19 mouse cellular contexts compared by ENCODE assay signal in genomic region chr8:48484143-48484542, GRCm38 (mm10).
A peak's percentile ranks its signal among the peaks of the same experiment; 100 is the strongest.
DNase-seq lines count a peak whose midpoint lies in the region; ATAC-seq lines count a peak whose summit lies in the region.
"Had no signal": no experiment of that assay in that cellular context is flagged by ENCODE, and none has a peak within 500 bp of the region (broad histone marks: within the 10 kb centered on the region; RNA-seq: fewer than 3 reads in every experiment).

No protein-coding gene starts in this region.

- no peak overlapping the region for H3K27ac ChIP-seq in hindbrain, embryonic 11.5 days (ENCODE audit: low read depth, low read length)
- H3K27ac ChIP-seq in hindbrain, embryonic 12.5 days = no peak overlapping the region
- H3K27ac ChIP-seq in midbrain, embryonic 11.5 days (ENCODE audit: low read depth, low read length) = no peak overlapping the region
- no peak overlapping the region for H3K27ac ChIP-seq in midbrain, embryonic 16.5 days (ENCODE audit: low read length)
- H3K27ac ChIP-seq: embryonic facial prominence, embryonic 10.5 days; forebrain, embryonic 13.5 days; heart, adult 2 months; heart, embryonic 15.5 days; hindbrain, postnatal 0 days; intestine, embryonic 15.5 days had no signal

- DNase-seq in hindbrain, embryonic 11.5 days (ENCODE audit: low spot score) = peak; percentile 55
- DNase-seq in midbrain, embryonic 11.5 days (ENCODE audit: low spot score, missing footprints) = no peak
- peak; percentile 41 for DNase-seq in embryo, embryonic 11 days
- DNase-seq in layer of hippocampus, adult 8-10 months (ENCODE audit: low spot score in 2 of 2) = no peak
- DNase-seq: adrenal gland, adult 8-10 months; adrenal gland, postnatal 36 days; cerebellum, adult 2 months; cerebellum, postnatal 10 days; gastrocnemius, postnatal 36 days; heart, adult 2 months; heart, postnatal 14 days had no signal

- no peaks in the 10 kb centered on the region for H3K4me1 ChIP-seq in hindbrain, embryonic 11.5 days (replicated peaks; ENCODE audit: control insufficient read depth, insufficient read depth, low read length)
- peaks cover 10% of the 10 kb centered on the region for H3K4me1 ChIP-seq in hindbrain, embryonic 12.5 days
- H3K4me1 ChIP-seq in midbrain, embryonic 11.5 days (ENCODE audit: control insufficient read depth, insufficient read depth, low read length) = peaks cover 3% of the 10 kb centered on the region; the same call in 1 of the 2 replicates
- H3K4me1 ChIP-seq in midbrain, embryonic 16.5 days (ENCODE audit: control insufficient read depth, insufficient read depth, low read length) = peaks cover 19% of the 10 kb centered on the region
- H3K4me1 ChIP-seq: heart, embryonic 15.5 days; intestine, embryonic 15.5 days had no signal

- no peaks in the 10 kb centered on the region for H3K9me3 ChIP-seq in hindbrain, embryonic 11.5 days (ENCODE audit: control insufficient read depth, low read length)
- no peaks in the 10 kb centered on the region for H3K9me3 ChIP-seq in hindbrain, embryonic 12.5 days (replicated peaks)
- H3K9me3 ChIP-seq in midbrain, embryonic 11.5 days (ENCODE audit: control insufficient read depth, low read length) = no peaks in the 10 kb centered on the region
- no peaks in the 10 kb centered on the region for H3K9me3 ChIP-seq in midbrain, embryonic 16.5 days (replicated peaks; ENCODE audit: control insufficient read depth, low read length, poor library complexity, severe bottlenecking)
- H3K9me3 ChIP-seq: embryonic facial prominence, embryonic 10.5 days; forebrain, embryonic 13.5 days; heart, embryonic 15.5 days; intestine, embryonic 15.5 days had no signal

- no peak overlapping the region for H3K4me3 ChIP-seq in hindbrain, embryonic 11.5 days (ENCODE audit: low read depth, low read length)
- H3K4me3 ChIP-seq in hindbrain, embryonic 12.5 days = no peak overlapping the region
- no peak overlapping the region for H3K4me3 ChIP-seq in midbrain, embryonic 11.5 days (ENCODE audit: low read depth, low read length)
- H3K4me3 ChIP-seq in midbrain, embryonic 16.5 days (ENCODE audit: low read depth, low read length) = no peak overlapping the region
- H3K4me3 ChIP-seq: embryonic facial prominence, embryonic 10.5 days; forebrain, embryonic 13.5 days; heart, adult 2 months; heart, embryonic 15.5 days; intestine, embryonic 15.5 days had no signal

- no peaks in the 10 kb centered on the region for H3K36me3 ChIP-seq in hindbrain, embryonic 11.5 days (ENCODE audit: control insufficient read depth, insufficient read depth, low read length)
- H3K36me3 ChIP-seq in hindbrain, embryonic 12.5 days = no peaks in the 10 kb centered on the region; the same call in 1 of the 2 replicates
- no peaks in the 10 kb centered on the region; the same call in 1 of the 2 replicates for H3K36me3 ChIP-seq in midbrain, embryonic 11.5 days (ENCODE audit: control insufficient read depth, insufficient read depth, low read length)
- no peaks in the 10 kb centered on the region for H3K36me3 ChIP-seq in midbrain, embryonic 16.5 days (ENCODE audit: control insufficient read depth, insufficient read depth, low read length)
- H3K36me3 ChIP-seq: heart, embryonic 15.5 days; intestine, embryonic 15.5 days had no signal

- 56% methylated on average over 5 of the region's 5 CpGs for WGBS in hindbrain, embryonic 11.5 days
- WGBS in hindbrain, embryonic 12.5 days = 53% methylated on average over 5 of the region's 5 CpGs
- 58% methylated on average over 5 of the region's 5 CpGs for WGBS in midbrain, embryonic 11.5 days
- 59% methylated on average over 5 of the region's 5 CpGs for WGBS in midbrain, embryonic 16.5 days

- H3K9ac ChIP-seq in hindbrain, embryonic 11.5 days (ENCODE audit: low read depth, low read length) = no peak overlapping the region
- no peak overlapping the region for H3K9ac ChIP-seq in hindbrain, embryonic 12.5 days
- H3K9ac ChIP-seq in midbrain, embryonic 11.5 days (ENCODE audit: low read length) = no peak overlapping the region
- no peak overlapping the region for H3K9ac ChIP-seq in midbrain, embryonic 16.5 days (ENCODE audit: low read depth, low read length)
- H3K9ac ChIP-seq: forebrain, embryonic 13.5 days; heart, embryonic 15.5 days; intestine, embryonic 15.5 days had no signal

- H3K4me2 ChIP-seq in hindbrain, embryonic 11.5 days (replicated peaks; ENCODE audit: low read depth, low read length) = no peak overlapping the region
- H3K4me2 ChIP-seq in hindbrain, embryonic 12.5 days (replicated peaks) = no peak overlapping the region
- no peak overlapping the region for H3K4me2 ChIP-seq in midbrain, embryonic 11.5 days
- H3K4me2 ChIP-seq in midbrain, embryonic 16.5 days (ENCODE audit: low read length) = no peak overlapping the region
- H3K4me2 ChIP-seq: forebrain, embryonic 13.5 days; heart, embryonic 11.5 days; heart, embryonic 15.5 days; intestine, embryonic 15.5 days had no signal

- no peaks in the 10 kb centered on the region for H3K27me3 ChIP-seq in hindbrain, embryonic 11.5 days (ENCODE audit: control insufficient read depth, insufficient read depth, low read length)
- no peaks in the 10 kb centered on the region for H3K27me3 ChIP-seq in hindbrain, embryonic 12.5 days
- H3K27me3 ChIP-seq in midbrain, embryonic 11.5 days (ENCODE audit: control insufficient read depth, insufficient read depth, low read length) = peaks cover 2% of the 10 kb centered on the region; the same call in 1 of the 2 replicates
- H3K27me3 ChIP-seq in midbrain, embryonic 16.5 days (ENCODE audit: control insufficient read depth, insufficient read depth, low read depth, low read length) = no peaks in the 10 kb centered on the region
- H3K27me3 ChIP-seq: forebrain, embryonic 13.5 days; heart, embryonic 15.5 days; intestine, embryonic 15.5 days had no signal

- 0 out of 2 replicates have a peak, but pooled peaks have one; percentile 35 for ATAC-seq in hindbrain, embryonic 11.5 days (ENCODE audit: low FRiP score)
- no peak for ATAC-seq in hindbrain, embryonic 12.5 days (ENCODE audit: low FRiP score)
- peak; percentile 50; the same call in 1 of the 2 replicates for ATAC-seq in midbrain, embryonic 11.5 days (ENCODE audit: low FRiP score)
- no peak for ATAC-seq in midbrain, embryonic 16.5 days
- ATAC-seq: forebrain, embryonic 13.5 days; hindbrain, postnatal 0 days; intestine, embryonic 15.5 days had no signal

Comparison
In these comparisons a context has a peak if more than half of its experiments do, and no peak if none do; other contexts are left out.
1. ATAC-seq: peak in hindbrain, embryonic 11.5 days (single experiment) and midbrain, embryonic 11.5 days (single experiment); none in hindbrain, embryonic 12.5 days (single experiment) and midbrain, embryonic 16.5 days (single experiment).
2. DNase-seq: peak in hindbrain, embryonic 11.5 days (single experiment) and embryo, embryonic 11 days (single experiment); none in midbrain, embryonic 11.5 days (single experiment) and layer of hippocampus, adult 8-10 months (0 of 2).